Mouse (Mus musculus) liver, embryonic 14.5 days (tissue): ENCODE results near the gene Pgbd5.

ENCODE experiments used
- CTCF ChIP-seq: IDR thresholded peaks from 2 replicates; pipeline ENCODE4 v1.5.1; 2016; ENCODE audit warnings: antibody characterized with exemption, low read depth, control low read depth
- EP300 ChIP-seq: IDR thresholded peaks from 2 replicates; pipeline ENCODE4 v1.6.1; 2016; ENCODE audit warnings: antibody characterized with exemption, low read depth

GRCm38 (mm10) chr8:124482790-124483189 lies 43.3 kb upstream of the Pgbd5 start:
- no peak for TF ChIP-seq CTCF
- no peak for TF ChIP-seq EP300
